Mouse (Mus musculus): ENCODE measurements at regions not wholly inside any gene's neighbourhood (a gene's known extent, or its start where the extent isn't known, plus 50 kb on each side); places are given as distances from the start of the nearest gene placed in this dataset.

GRCm38 (mm10) chr4:11903861-11904260, 77.2 kb downstream of the Gm10604 start:
- DNase-seq: no peak

DNA sequence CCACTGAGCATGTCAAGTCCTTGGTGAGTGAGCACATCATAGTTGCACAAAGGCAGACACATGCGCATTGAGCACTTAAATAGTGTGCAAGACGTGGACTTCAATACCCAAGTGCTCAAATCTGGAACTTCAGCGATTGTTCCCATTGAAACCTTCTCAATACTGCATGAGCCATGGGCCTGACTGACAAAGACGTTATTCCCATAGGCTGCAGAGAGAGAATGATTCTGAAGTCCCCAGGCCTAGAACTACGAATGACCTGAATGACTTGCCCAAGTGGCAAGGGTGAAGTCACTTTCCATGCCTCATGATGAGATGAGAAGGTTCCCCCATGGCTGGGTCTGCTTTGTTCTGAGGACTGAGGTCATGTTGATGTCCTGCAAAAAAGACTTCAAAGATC, 77.7 kb downstream of the Gm10604 start:
- no peak for DNase-seq

DNA sequence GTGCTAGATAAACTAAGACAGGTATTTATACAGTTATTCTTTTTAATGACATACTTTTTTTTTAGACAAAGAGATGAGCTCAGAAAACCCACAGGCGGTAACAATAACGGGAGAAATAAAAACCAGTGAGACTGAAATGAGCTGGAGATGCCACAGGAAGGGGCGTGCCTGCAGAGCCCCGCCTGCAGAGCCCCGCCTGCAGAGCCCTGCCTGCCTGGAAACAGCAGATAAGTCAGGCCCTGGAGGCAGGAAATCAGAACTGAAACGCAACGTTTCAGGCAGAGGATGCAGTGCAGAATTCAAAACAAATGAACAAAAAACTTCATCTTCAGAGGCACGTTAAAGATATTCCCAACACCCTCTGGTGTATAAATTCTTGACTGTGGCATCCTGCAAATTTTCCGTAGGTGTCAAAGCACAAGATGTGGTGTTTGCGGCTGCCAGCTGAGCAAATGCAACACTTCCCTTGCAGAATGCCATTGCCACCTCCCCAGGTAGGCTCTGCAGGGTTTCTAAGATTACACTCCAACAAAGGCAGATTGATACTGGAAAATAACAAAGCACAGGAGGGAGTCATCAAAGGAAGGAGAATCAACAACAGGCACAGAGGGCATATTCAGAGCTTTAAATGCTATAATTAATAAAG, 81.0 kb downstream of the Gm10604 start:
- DNase-seq: peak; percentile 39

GRCm38 (mm10) chr4:11897231-11897630, 83.8 kb downstream of the Gm10604 start:
- DNase-seq: no peak

DNA sequence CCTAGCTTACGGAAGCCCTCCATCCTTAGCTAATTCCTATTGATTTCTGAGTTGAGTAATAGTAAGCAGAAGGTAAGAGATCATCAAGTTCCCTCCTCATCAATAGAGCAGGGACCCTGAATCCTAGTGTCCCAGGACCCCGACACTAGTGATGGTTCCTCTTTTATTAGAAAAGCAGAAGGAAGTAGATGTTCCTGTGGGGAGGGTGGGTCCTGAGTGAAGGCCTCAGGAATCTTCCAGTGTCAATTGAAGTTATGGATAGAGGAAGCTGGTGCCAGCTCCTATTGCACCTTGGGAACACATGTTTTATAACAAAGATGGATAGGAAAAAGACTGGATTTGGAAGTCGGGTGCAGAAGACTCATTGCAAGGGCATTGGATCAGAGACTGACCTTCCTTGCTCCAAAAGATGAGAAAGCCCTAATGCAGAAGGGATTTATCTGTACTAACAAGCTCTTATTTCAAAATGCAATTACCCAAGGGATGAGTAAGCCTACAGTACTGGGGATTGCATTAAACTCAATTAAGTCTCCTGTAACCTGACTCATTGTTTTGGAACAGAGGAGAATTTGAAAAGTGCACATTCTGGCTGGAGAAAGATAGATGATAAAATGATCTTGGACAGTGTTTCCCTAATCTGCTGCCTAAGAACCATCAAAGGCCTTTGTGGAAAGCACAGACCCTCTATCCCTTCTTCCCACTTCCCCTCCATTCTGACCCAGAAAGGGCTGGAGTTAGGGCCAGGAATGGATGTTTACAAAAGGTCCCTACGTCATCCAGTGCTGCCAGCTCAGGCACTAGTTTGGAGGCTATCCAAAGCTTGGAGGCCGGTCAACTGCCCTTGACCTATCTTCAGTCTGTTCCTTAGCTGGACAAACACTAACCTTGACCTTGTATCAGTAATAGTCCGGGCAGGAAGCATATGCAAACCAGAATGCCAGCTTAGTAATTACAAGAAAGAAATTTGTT, 84.9 kb downstream of the Gm10604 start:
- no peak for DNase-seq

GRCm38 (mm10) chr4:11893560-11894205, 87.4 kb downstream of the Gm10604 start:
- DNase-seq: no peak

- no peak for DNase-seq
These were observed 91.9 kb downstream of the Gm10604 start for GRCm38 (mm10) chr4:11889039-11889600.

DNA sequence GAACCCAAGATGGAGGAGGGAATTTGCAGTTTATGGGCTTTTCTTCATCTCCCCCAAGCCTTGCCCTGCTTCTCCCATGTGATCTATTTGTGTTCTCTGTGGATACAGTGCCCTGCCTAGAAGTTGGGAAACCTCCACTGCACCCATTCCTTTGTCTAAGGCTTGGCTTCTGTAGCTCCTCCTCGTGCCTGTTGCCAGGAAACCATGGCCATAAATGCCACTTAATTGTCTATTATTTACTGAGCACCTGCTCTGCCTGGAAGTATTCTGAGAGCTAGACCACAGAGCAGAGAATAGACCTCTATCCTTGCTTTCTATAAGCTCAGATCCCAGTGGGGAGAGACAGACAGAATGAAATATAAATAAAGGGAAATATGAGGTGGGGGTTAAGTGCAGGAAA, 93.7 kb downstream of the Gm10604 start:
- DNase-seq: no peak

DNA sequence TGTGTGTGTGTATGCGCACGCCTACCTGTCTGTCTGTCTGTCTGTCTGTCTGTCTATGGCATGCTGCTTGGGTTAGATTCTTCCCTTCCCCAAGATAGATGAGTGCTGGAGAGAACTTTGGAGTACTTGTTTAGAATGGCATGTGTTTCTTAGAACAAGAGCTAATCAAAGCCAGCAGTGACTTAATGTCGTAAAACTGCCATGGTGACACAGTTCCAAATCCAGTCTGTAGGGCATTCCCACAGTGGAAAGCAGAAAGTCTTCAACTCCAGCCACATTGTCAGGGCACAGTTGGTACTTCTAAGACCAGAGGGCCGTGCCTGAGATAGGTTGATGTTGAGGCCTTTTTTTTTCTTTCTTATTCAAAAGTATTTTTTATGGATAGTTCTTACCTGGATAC, 95.6 kb downstream of the Gm10604 start:
- no peak for DNase-seq

DNA sequence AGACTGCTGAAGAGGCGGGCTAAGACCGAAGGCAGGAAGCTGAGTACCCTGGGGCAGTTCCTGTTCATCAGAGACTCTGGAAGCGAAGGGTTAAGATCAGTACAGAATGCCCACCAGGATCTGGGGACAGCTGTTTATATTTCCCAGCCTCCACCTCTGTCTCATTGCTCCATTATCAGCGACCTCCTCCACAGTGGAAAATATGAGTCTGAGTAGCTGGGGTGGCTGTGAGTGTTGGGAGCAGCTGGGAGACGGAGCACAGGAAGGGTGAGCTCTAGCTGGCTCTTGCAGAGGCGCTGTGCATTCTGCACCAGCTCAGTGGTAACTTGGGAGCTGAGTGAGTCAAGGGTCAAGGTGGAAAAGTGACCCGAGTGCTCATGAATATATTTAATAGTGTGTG, 96.2 kb downstream of the Gm10604 start:
- DNase-seq: no peak

GRCm38 (mm10) chr4:11883295-11883694, 97.8 kb downstream of the Gm10604 start:
- DNase-seq: no peak

GRCm38 (mm10) chr4:11882666-11883065, 98.4 kb downstream of the Gm10604 start:
- DNase-seq: no peak

DNA sequence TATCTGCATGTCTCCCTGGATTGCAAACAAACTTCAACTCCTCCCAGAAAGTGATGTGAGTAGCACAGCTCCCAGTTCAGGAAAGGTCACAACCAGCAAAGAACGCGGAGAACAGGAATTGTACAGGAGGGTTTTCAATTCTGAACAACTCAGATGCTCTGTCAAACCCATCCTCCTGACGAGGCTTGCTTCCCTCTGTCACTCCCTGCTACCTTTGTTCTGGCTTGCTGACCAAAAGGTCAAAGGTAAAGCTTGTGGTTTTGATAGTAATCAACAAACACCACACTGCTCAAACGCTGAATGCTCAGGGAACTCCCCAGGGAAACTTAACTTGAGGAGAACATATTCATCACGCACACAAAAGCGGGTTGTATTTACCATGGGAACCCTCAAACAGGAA, 102.4 kb downstream of the Gm10604 start:
- no peak for DNase-seq

- no peak for DNase-seq
These were observed 103.1 kb downstream of the Gm10604 start for GRCm38 (mm10) chr4:11877945-11878344.

- DNase-seq: no peak
These were observed 105.1 kb downstream of the Gm10604 start for GRCm38 (mm10) chr4:11876009-11876408.

- no peak for DNase-seq
These were observed 106.3 kb downstream of the Gm10604 start for GRCm38 (mm10) chr4:11874586-11875264.

- DNase-seq: no peak
These were observed 109.0 kb downstream of the Gm10604 start for GRCm38 (mm10) chr4:11872036-11872435.

GRCm38 (mm10) chr4:11869721-11870120, 111.3 kb downstream of the Gm10604 start:
- DNase-seq: no peak

- DNase-seq: no peak
These were observed 112.5 kb downstream of the Gm10604 start for GRCm38 (mm10) chr4:11868565-11868964.

Measured in kidney, postnatal 10 days (tissue).